Mouse (Mus musculus) midbrain, embryonic 10.5 days (tissue): ENCODE measurements around the gene Camp. TPM values are rescaled to one million over a fixed set of nuclear protein-coding genes. Genes with fewer than 3 reads are reported as not detected.
"Not testable (repeated sequence)": the region's sequence is repeated elsewhere in the genome, so short reads cannot be mapped to it uniquely, and the experiment has no call there.

Source experiments
- DNase-seq: peaks from one replicate; pipeline ENCODE4 v3.0.0-alpha.2; 2017; ENCODE audit warnings: low spot score
- H3K27ac ChIP-seq: fragments of 300-500 bp; sonication (generic); replicated peaks from 2 replicates; pipeline ENCODE4 v1.5.1; 2016; ENCODE audit warnings: mild to moderate bottlenecking
- H3K27me3 ChIP-seq: fragments of 300-500 bp; sonication (generic); 2 replicates; pipeline ENCODE4 v1.6.1; 2016; ENCODE audit warnings: low read depth, mild to moderate bottlenecking; ENCODE audit not compliant: poor library complexity, severe bottlenecking
- H3K36me3 ChIP-seq: fragments of 300-500 bp; sonication (generic); 2 replicates; pipeline ENCODE4 v1.6.1; 2016; ENCODE audit warnings: mild to moderate bottlenecking, moderate library complexity
- H3K4me1 ChIP-seq: fragments of 300-500 bp; sonication (generic); 2 replicates; pipeline ENCODE4 v1.6.1; 2016
- H3K4me3 ChIP-seq: fragments of 300-500 bp; sonication (generic); 2 replicates; pipeline ENCODE4 v1.5.1; 2016; ENCODE audit warnings: mild to moderate bottlenecking, moderate library complexity
- H3K9me3 ChIP-seq: fragments of 300-500 bp; sonication (generic); replicated peaks from 2 replicates; pipeline ENCODE4 v1.6.1; 2016; ENCODE audit warnings: mild to moderate bottlenecking
- WGBS: fragments of 180-500 bp; shearing (Covaris S2); methylation state at CpG from one replicate; pipeline ENCODE4 v1.1.7; 2016; 5-methylcytosine and 5-hydroxymethylcytosine counted together
- microRNA-seq: library from miRNA; unstranded; fragments of <30 nt; microRNA quantifications from one replicate; pipeline ENCODE4, GENCODE M21; 2017
- polyA plus RNA-seq: library from polyadenylated mRNA; unstranded; fragments of >200 nt; fragmentation: Nextera tagmentation; extraction: Ambion mirVana; gene quantifications from 2 replicates; pipeline ENCODE4 v1.2.1, GENCODE M21; 2016

Camp gene
- polyA plus RNA-seq, 1 experiment from 2014 or later = 0.16 TPM

- no peak overlapping the region for H3K4me3 ChIP-seq
- DNase-seq = no peak
- H3K9me3 ChIP-seq = no peaks in the 10 kb centered on the region
- peaks cover 21% of the 10 kb centered on the region for H3K36me3 ChIP-seq
- no peak overlapping the region for H3K27ac ChIP-seq
- H3K27me3 ChIP-seq = no peaks in the 10 kb centered on the region
- H3K4me1 ChIP-seq = no peaks in the 10 kb centered on the region
- WGBS = 78% methylated on average over 5 of the region's 5 CpGs
Measured at GRCm38 (mm10) chr9:109826181-109826580, 23.2 kb downstream of the Camp start.

- H3K27ac ChIP-seq = no peak overlapping the region
- no peak overlapping the region for H3K4me3 ChIP-seq
- H3K9me3 ChIP-seq = no peaks in the 10 kb centered on the region
- no peak for DNase-seq
- peaks cover 17% of the 10 kb centered on the region for H3K36me3 ChIP-seq
- no peaks in the 10 kb centered on the region for H3K27me3 ChIP-seq
- no peaks in the 10 kb centered on the region for H3K4me1 ChIP-seq
- WGBS = 69% methylated on average over 4 of the region's 4 CpGs
Measured at GRCm38 (mm10) chr9:109825739-109826138, 23.7 kb downstream of the Camp start.

- Histone ChIP-seq H3K4me3 (no peak overlapping the region), H3K9me3 (no peaks in the 10 kb centered on the region), H3K27ac (no peak overlapping the region), H3K27me3 (no peaks in the 10 kb centered on the region), H3K36me3 (no peaks in the 10 kb centered on the region), H3K4me1 (no peaks in the 10 kb centered on the region)
- DNase-seq = no peak
- 64% methylated on average over 6 of the region's 6 CpGs for WGBS
Measured at GRCm38 (mm10) chr9:109816341-109816740, 33.1 kb downstream of the Camp start.

- WGBS = 79% methylated on average over 7 of the region's 7 CpGs
Measured at GRCm38 (mm10) chr9:109813424-109813823, 36.0 kb downstream of the Camp start.

GRCm38 (mm10) chr9:109811980-109812379 is 37.4 kb downstream of the Camp start, which contains the start of gene Spink8:
TSS of gene Spink8 (plus strand) at chr9:109812280.
- no peaks in the 10 kb centered on the region for H3K36me3 ChIP-seq
- H3K4me3 ChIP-seq = no peak within 1 kb of the TSS
- no peak within 1 kb of the TSS for H3K27ac ChIP-seq
- no peaks in the 10 kb centered on the region for H3K9me3 ChIP-seq
- no peaks in the 10 kb centered on the region for H3K4me1 ChIP-seq
- DNase-seq = no peak
- no peaks in the 10 kb centered on the region for H3K27me3 ChIP-seq
- 74% methylated on average over 1 of the region's 1 CpGs for WGBS

More at GRCm38 (mm10) chr9:109813424-109813823, 36.0 kb downstream of the Camp start:
- no peak overlapping the region for H3K4me3 ChIP-seq
- no peaks in the 10 kb centered on the region for H3K36me3 ChIP-seq
- no peaks in the 10 kb centered on the region for H3K27me3 ChIP-seq
- H3K4me1 ChIP-seq = no peaks in the 10 kb centered on the region
- no peak overlapping the region for H3K27ac ChIP-seq
- no peak for DNase-seq
- no peaks in the 10 kb centered on the region for H3K9me3 ChIP-seq

GRCm38 (mm10) chr9:109807898-109808297 is 41.5 kb downstream of the Camp start:
- H3K27ac ChIP-seq = no peak overlapping the region
- 68% methylated on average over 3 of the region's 3 CpGs for WGBS
- no peaks in the 10 kb centered on the region for H3K4me1 ChIP-seq
- no peaks in the 10 kb centered on the region for H3K36me3 ChIP-seq
- DNase-seq = no peak
- no peak overlapping the region for H3K4me3 ChIP-seq
- H3K9me3 ChIP-seq = no peaks in the 10 kb centered on the region
- no peaks in the 10 kb centered on the region for H3K27me3 ChIP-seq

- Histone ChIP-seq H3K27me3 (no peaks in the 10 kb centered on the region), H3K4me3 (no peak overlapping the region), H3K27ac (no peak overlapping the region), H3K4me1 (no peaks in the 10 kb centered on the region), H3K36me3 (no peaks in the 10 kb centered on the region), H3K9me3 (no peaks in the 10 kb centered on the region)
- 88% methylated on average over 2 of the region's 2 CpGs for WGBS
- no peak for DNase-seq
Measured at GRCm38 (mm10) chr9:109806695-109807293, 42.6 kb downstream of the Camp start.

- DNase-seq = no peak
- Histone ChIP-seq H3K4me1 (no peaks in the 10 kb centered on the region), H3K4me3 (no peak overlapping the region), H3K27ac (no peak overlapping the region), H3K36me3 (no peaks in the 10 kb centered on the region), H3K9me3 (no peaks in the 10 kb centered on the region), H3K27me3 (no peaks in the 10 kb centered on the region)
- WGBS = 56% methylated on average over 1 of the region's 1 CpGs
Measured at GRCm38 (mm10) chr9:109806260-109806659, 43.2 kb downstream of the Camp start.

GRCm38 (mm10) chr9:109805596-109805995 is 43.8 kb downstream of the Camp start:
- H3K4me3 ChIP-seq, H3K4me1 ChIP-seq, H3K27me3 ChIP-seq, H3K27ac ChIP-seq, H3K36me3 ChIP-seq, H3K9me3 ChIP-seq, DNase-seq: not testable (repeated sequence)
- WGBS = 96% methylated on average over 2 of the region's 2 CpGs

GRCm38 (mm10) chr9:109798051-109798450 is 51.4 kb downstream of the Camp start:
- Histone ChIP-seq H3K27me3 (no peaks in the 10 kb centered on the region), H3K27ac (no peak overlapping the region), H3K4me1 (no peaks in the 10 kb centered on the region), H3K36me3 (no peaks in the 10 kb centered on the region), H3K4me3 (no peak overlapping the region), H3K9me3 (no peaks in the 10 kb centered on the region)
- 100% methylated on average over 1 of the region's 1 CpGs for WGBS
- DNase-seq = peak; percentile 30

Small RNA genes lying within 50 kb of the gene (microRNA-seq; reads per million reads assigned to microRNA genes)
- gene Mir7089 = 1.8 reads per million

Other genes with a start within 250 kb of the Camp start
- not detected in 2 replicates for gene Fbxw24, start 223.6 kb downstream of the Camp start, polyA plus RNA-seq
- gene Fbxw25, start 185.0 kb downstream of the Camp start, polyA plus RNA-seq = not detected in 2 replicates
- gene Fbxw18, start 146.9 kb downstream of the Camp start, polyA plus RNA-seq = 0.22 TPM in 1 of 2 replicates, not detected in the other
- gene Fbxw26, start 103.5 kb downstream of the Camp start, polyA plus RNA-seq = not detected in 2 replicates
- not detected in 2 replicates for gene Fbxw27, start 58.9 kb downstream of the Camp start, polyA plus RNA-seq
- not detected in 2 replicates for gene Spink8, start 37.3 kb downstream of the Camp start, polyA plus RNA-seq
- gene Nme6, start 16.9 kb downstream of the Camp start, polyA plus RNA-seq = 109 and 126 TPM in 2 replicates
- 38.7 and 39.5 TPM in 2 replicates for gene Cdc25a, start 26.0 kb upstream of the Camp start, polyA plus RNA-seq
- gene Map4, start 81.8 kb upstream of the Camp start, polyA plus RNA-seq = 69.3 and 84.1 TPM in 2 replicates